Mouse (Mus musculus): ENCODE measurements around the gene Prdm2.

The Prdm2 gene

GRCm38 (mm10) chr4:143106971-143107370, 105.8 kb downstream of the Prdm2 start:
- DNase-seq (ENCODE audit: low read depth, low spot score): no peak

- DNase-seq (ENCODE audit: low read depth, low spot score): peak; percentile 25
These were observed 106.2 kb downstream of the Prdm2 start for GRCm38 (mm10) chr4:143106566-143106965.

GRCm38 (mm10) chr4:143104739-143105138, 108.1 kb downstream of the Prdm2 start:
- DNase-seq (ENCODE audit: low read depth, low spot score): no peak

GRCm38 (mm10) chr4:143103811-143104210, 109.0 kb downstream of the Prdm2 start:
- DNase-seq (ENCODE audit: low read depth, low spot score): no peak

DNA sequence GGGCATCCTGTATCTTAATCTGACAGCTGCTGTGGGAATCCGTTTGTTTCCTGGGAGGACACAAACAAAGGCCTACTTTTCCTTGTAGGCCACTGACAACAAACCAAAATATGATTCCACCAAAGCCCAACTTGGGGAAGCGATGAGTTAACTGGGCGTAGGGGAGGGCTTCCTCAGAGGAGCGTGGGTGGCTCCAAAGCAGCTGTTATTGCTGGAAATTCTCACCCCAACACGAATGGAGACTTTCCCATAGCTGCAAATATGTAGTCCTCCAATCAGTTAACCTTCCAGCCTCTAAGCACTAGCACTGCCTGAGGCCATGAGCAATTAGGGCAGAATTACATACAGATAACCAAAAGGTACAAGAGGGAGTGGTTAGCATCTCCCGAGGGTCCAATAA, 112.6 kb downstream of the Prdm2 start:
- DNase-seq (ENCODE audit: low read depth, low spot score): no peak

DNA sequence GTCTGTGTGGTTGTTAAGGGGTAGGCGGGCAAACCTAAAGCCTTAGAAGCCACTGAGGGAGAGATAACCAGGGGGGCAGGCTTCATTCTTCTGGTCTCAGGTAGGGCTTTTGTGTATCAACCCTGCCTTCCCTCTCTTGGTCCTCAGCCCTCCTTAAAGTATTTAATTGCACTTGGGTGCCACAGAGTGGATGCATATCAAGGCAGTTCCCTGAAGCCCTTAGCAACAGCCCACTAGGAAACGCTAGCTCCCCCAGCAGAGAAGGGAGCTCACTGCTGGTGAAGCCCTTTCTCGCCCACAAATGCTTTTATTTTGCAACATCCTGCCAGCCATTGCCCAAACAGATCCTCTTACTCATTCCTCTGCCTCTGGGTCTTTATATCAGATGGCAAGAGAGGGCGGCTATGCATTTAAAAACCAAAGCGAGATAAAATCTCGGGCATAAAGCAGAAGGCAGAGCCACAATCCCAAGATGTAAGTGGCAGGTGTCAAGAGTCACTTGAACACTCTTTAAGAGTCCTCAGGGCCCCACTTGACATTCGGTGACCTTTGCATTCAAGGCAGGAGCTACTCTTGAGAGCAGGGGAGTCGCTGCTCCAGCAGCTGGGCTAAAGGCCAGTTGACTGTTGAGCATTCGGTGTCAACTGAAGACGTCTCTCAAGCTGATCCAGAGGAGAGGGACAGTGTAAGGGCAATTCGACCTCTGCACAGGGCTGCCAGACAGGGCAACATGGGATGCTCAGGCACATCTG, 113.3 kb downstream of the Prdm2 start:
- DNase-seq (ENCODE audit: low read depth, low spot score): no peak

DNA sequence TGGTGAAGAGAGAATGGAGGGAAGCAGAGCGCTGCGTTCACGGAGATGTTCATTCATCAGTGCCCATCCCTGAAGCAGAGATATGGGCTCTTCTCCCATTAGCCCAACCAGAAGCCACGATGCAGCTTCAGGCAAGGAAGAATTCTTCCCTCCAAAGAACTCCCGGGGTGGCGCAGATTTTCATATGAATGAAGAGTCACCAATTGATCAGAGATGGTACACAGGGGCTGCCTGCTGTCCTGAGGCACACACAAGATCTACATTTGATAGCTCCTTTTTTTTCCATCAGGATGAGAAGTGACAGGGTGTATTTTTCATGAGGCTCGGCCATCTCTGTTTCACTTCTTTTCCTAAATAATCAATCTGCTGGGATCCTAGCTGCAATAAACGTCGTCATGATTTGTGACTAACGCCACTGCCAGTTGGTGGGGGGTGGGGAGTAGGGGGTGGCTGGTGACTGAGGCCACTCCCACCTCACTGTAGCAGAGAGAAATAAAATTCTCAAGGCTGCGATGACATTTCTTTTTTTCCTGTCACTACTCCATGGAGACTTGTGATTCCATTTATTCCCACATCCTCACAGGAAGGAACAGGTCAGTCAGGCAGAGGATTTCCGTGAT, 120.6 kb downstream of the Prdm2 start:
- DNase-seq (ENCODE audit: low read depth, low spot score): peak; percentile 86

DNA sequence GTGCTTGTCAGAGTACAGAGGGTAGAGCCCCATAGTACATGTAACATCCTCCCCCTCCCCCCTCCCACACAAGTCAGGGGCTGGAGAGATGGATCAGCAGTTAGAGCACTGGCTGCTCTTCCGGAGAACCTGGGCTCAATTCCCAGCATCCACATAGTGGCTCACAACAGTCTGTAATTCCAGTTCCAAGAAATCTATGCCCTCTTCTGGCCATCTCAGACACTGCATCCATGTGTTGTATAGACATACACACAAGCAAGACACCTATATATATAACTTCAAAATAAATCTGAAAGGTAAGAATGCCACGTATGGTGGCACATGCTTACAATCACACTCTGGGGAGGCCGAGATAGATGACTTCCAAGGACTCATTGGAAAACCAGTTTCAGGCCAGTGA, 122.2 kb downstream of the Prdm2 start:
- DNase-seq (ENCODE audit: low read depth, low spot score): peak; percentile 65

GRCm38 (mm10) chr4:143074071-143074765, 138.6 kb downstream of the Prdm2 start:
- DNase-seq (ENCODE audit: low read depth, low spot score): peak; percentile 25

- no peak for DNase-seq (ENCODE audit: low read depth, low spot score)
These were observed 141.0 kb downstream of the Prdm2 start for GRCm38 (mm10) chr4:143071791-143072190.

- DNase-seq (ENCODE audit: low read depth, low spot score): no peak
These were observed 145.8 kb downstream of the Prdm2 start for GRCm38 (mm10) chr4:143067006-143067405.

DNA sequence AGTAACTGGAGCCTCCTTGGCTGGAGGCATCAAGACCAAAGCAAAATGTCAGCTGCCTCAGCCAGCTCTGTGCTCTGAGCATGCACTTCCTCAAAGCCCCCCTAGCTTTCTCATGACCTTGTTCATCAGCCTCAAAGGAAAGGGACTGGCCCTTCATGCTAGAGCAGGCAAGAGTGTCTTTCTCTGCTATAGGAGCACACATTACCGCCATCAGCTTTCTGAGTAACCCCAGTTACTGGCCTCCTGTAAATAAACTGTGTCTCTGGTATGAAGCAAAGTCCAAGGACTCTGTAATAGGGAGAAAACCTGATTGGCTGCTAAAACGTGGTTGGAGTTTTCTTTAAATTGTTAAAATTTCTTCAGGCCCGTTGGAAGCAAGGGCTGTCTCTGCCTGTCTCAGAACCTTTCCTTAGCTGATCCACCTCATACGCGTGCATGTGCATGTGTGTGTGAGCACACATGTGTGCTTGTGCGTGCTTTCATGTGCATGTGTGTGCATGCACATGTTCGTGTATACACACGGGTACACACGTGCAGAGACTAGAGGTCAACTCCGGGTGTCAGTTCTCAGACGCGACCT, 153.9 kb downstream of the Prdm2 start:
- no peak for DNase-seq (ENCODE audit: low read depth, low spot score)
